Mouse (Mus musculus): Measurements from ENCODE around the gene Sema4c. TPM values are rescaled to one million over a fixed set of nuclear protein-coding genes. Genes with fewer than 3 reads are reported as not detected.
A peak's percentile ranks its signal among the peaks of the same experiment; 100 is the strongest.

Sema4c gene
- polyA plus RNA-seq, 1 experiment from 2014 or later: 2.3 TPM

GRCm38 (mm10) chr1:36566425-36566824, 8.3 kb upstream of the Sema4c start:
- Histone ChIP-seq H3K9me3 (ENCODE audit: control insufficient read depth, low read length) (no peaks in the 10 kb centered on the region), H3K4me1 (ENCODE audit: control insufficient read depth, insufficient read depth, low read length) (peaks cover 29% of the 10 kb centered on the region), H3K27ac (replicated peaks; ENCODE audit: low read depth, low read length) (no peak overlapping the region), H3K4me2 (ENCODE audit: low read depth, low read length) (no peak overlapping the region), H3K9ac (ENCODE audit: low read depth, low read length) (no peak overlapping the region), H3K36me3 (ENCODE audit: control insufficient read depth, insufficient read depth, low read length) (no peaks in the 10 kb centered on the region), H3K4me3 (ENCODE audit: low read depth, low read length) (no peak overlapping the region), H3K27me3 (replicated peaks; ENCODE audit: control insufficient read depth, insufficient read depth, low read length) (no peaks in the 10 kb centered on the region)
- no peak for DNase-seq (ENCODE audit: low spot score)
- no peak for ATAC-seq (ENCODE audit: low read depth)
- 13% methylated on average over 2 of the region's 2 CpGs for WGBS

GRCm38 (mm10) chr1:36564101-36564500, 6.0 kb upstream of the Sema4c start:
- DNase-seq (ENCODE audit: low spot score): no peak
- no peaks in the 10 kb centered on the region for H3K9me3 ChIP-seq (ENCODE audit: control insufficient read depth, low read length)
- H3K4me2 ChIP-seq (ENCODE audit: low read depth, low read length): no peak overlapping the region
- no peaks in the 10 kb centered on the region for H3K27me3 ChIP-seq (replicated peaks; ENCODE audit: control insufficient read depth, insufficient read depth, low read length)
- H3K27ac ChIP-seq (replicated peaks; ENCODE audit: low read depth, low read length): no peak overlapping the region
- 85% methylated on average over 6 of the region's 6 CpGs for WGBS
- no peak for ATAC-seq (ENCODE audit: low read depth)
- no peak overlapping the region for H3K4me3 ChIP-seq (ENCODE audit: low read depth, low read length)
- no peaks in the 10 kb centered on the region for H3K36me3 ChIP-seq (ENCODE audit: control insufficient read depth, insufficient read depth, low read length)
- 0 out of 2 replicates have a peak overlapping the region, but pooled peaks have one; percentile 25 for H3K9ac ChIP-seq (ENCODE audit: low read depth, low read length)
- peaks cover 28% of the 10 kb centered on the region for H3K4me1 ChIP-seq (ENCODE audit: control insufficient read depth, insufficient read depth, low read length)

GRCm38 (mm10) chr1:36563632-36564031, 5.5 kb upstream of the Sema4c start:
- no peak overlapping the region for H3K4me3 ChIP-seq (ENCODE audit: low read depth, low read length)
- 74% methylated on average over 4 of the region's 4 CpGs for WGBS
- H3K4me2 ChIP-seq (ENCODE audit: low read depth, low read length): no peak overlapping the region
- H3K27me3 ChIP-seq (replicated peaks; ENCODE audit: control insufficient read depth, insufficient read depth, low read length): no peaks in the 10 kb centered on the region
- H3K4me1 ChIP-seq (ENCODE audit: control insufficient read depth, insufficient read depth, low read length): peaks cover 28% of the 10 kb centered on the region
- no peak overlapping the region for H3K9ac ChIP-seq (ENCODE audit: low read depth, low read length)
- no peaks in the 10 kb centered on the region for H3K36me3 ChIP-seq (ENCODE audit: control insufficient read depth, insufficient read depth, low read length)
- H3K27ac ChIP-seq (replicated peaks; ENCODE audit: low read depth, low read length): no peak overlapping the region
- ATAC-seq (ENCODE audit: low read depth): no peak
- no peaks in the 10 kb centered on the region for H3K9me3 ChIP-seq (ENCODE audit: control insufficient read depth, low read length)
- no peak for DNase-seq (ENCODE audit: low spot score)

- ATAC-seq (ENCODE audit: low read depth): no peak
- no peak overlapping the region for H3K4me2 ChIP-seq (ENCODE audit: low read depth, low read length)
- no peak overlapping the region for H3K27ac ChIP-seq (replicated peaks; ENCODE audit: low read depth, low read length)
- H3K4me3 ChIP-seq (ENCODE audit: low read depth, low read length): no peak overlapping the region
- DNase-seq (ENCODE audit: low spot score): no peak
- H3K4me1 ChIP-seq (ENCODE audit: control insufficient read depth, insufficient read depth, low read length): peaks cover 26% of the 10 kb centered on the region
- no peak overlapping the region for H3K9ac ChIP-seq (ENCODE audit: low read depth, low read length)
- no peaks in the 10 kb centered on the region for H3K9me3 ChIP-seq (ENCODE audit: control insufficient read depth, low read length)
- WGBS: 40% methylated on average over 1 of the region's 2 CpGs
- H3K36me3 ChIP-seq (ENCODE audit: control insufficient read depth, insufficient read depth, low read length): no peaks in the 10 kb centered on the region
- no peaks in the 10 kb centered on the region for H3K27me3 ChIP-seq (replicated peaks; ENCODE audit: control insufficient read depth, insufficient read depth, low read length)
These were observed 5.0 kb upstream of the Sema4c start for GRCm38 (mm10) chr1:36563197-36563596.

GRCm38 (mm10) chr1:36562388-36562787, 4.2 kb upstream of the Sema4c start:
- H3K27me3 ChIP-seq (replicated peaks; ENCODE audit: control insufficient read depth, insufficient read depth, low read length): no peaks in the 10 kb centered on the region
- no peak overlapping the region for H3K4me2 ChIP-seq (ENCODE audit: low read depth, low read length)
- H3K4me3 ChIP-seq (ENCODE audit: low read depth, low read length): no peak overlapping the region
- no peak for DNase-seq (ENCODE audit: low spot score)
- H3K9ac ChIP-seq (ENCODE audit: low read depth, low read length): no peak overlapping the region
- WGBS: 82% methylated on average over 4 of the region's 4 CpGs
- H3K9me3 ChIP-seq (ENCODE audit: control insufficient read depth, low read length): no peaks in the 10 kb centered on the region
- H3K4me1 ChIP-seq (ENCODE audit: control insufficient read depth, insufficient read depth, low read length): peaks cover 22% of the 10 kb centered on the region; the same call in 1 of the 2 replicates
- no peak for ATAC-seq (ENCODE audit: low read depth)
- no peak overlapping the region for H3K27ac ChIP-seq (replicated peaks; ENCODE audit: low read depth, low read length)
- H3K36me3 ChIP-seq (ENCODE audit: control insufficient read depth, insufficient read depth, low read length): no peaks in the 10 kb centered on the region

- H3K4me3 ChIP-seq (ENCODE audit: low read depth, low read length): no peak overlapping the region
- H3K36me3 ChIP-seq (ENCODE audit: control insufficient read depth, insufficient read depth, low read length): no peaks in the 10 kb centered on the region
- ATAC-seq (ENCODE audit: low read depth) (no peak), DNase-seq (ENCODE audit: low spot score) (no peak)
- no peak overlapping the region for H3K9ac ChIP-seq (ENCODE audit: low read depth, low read length)
- WGBS: 47% methylated on average over 6 of the region's 6 CpGs
- no peaks in the 10 kb centered on the region for H3K27me3 ChIP-seq (replicated peaks; ENCODE audit: control insufficient read depth, insufficient read depth, low read length)
- H3K9me3 ChIP-seq (ENCODE audit: control insufficient read depth, low read length): no peaks in the 10 kb centered on the region
- no peak overlapping the region for H3K27ac ChIP-seq (replicated peaks; ENCODE audit: low read depth, low read length)
- H3K4me1 ChIP-seq (ENCODE audit: control insufficient read depth, insufficient read depth, low read length): peaks cover 16% of the 10 kb centered on the region
- no peak overlapping the region for H3K4me2 ChIP-seq (ENCODE audit: low read depth, low read length)
These were observed 2.8 kb upstream of the Sema4c start for GRCm38 (mm10) chr1:36560903-36561302.

- ATAC-seq (ENCODE audit: low read depth): no peak
- Histone ChIP-seq H3K9ac (ENCODE audit: low read depth, low read length) (no peak overlapping the region), H3K4me1 (ENCODE audit: control insufficient read depth, insufficient read depth, low read length) (peaks cover 24% of the 10 kb centered on the region), H3K27ac (replicated peaks; ENCODE audit: low read depth, low read length) (no peak overlapping the region), H3K9me3 (ENCODE audit: control insufficient read depth, low read length) (no peaks in the 10 kb centered on the region), H3K36me3 (ENCODE audit: control insufficient read depth, insufficient read depth, low read length) (0 out of 2 replicates have a peak, but pooled peaks cover under 1% of the 10 kb centered on the region), H3K4me2 (ENCODE audit: low read depth, low read length) (0 out of 2 replicates have a peak overlapping the region, but pooled peaks have one; percentile 90), H3K4me3 (ENCODE audit: low read depth, low read length) (no peak overlapping the region), H3K27me3 (replicated peaks; ENCODE audit: control insufficient read depth, insufficient read depth, low read length) (no peaks in the 10 kb centered on the region)
- 43% methylated on average over 5 of the region's 5 CpGs for WGBS
- DNase-seq (ENCODE audit: low spot score): no peak
These were observed 1.7 kb upstream of the Sema4c start for GRCm38 (mm10) chr1:36559888-36560287.

- Histone ChIP-seq H3K36me3 (ENCODE audit: control insufficient read depth, insufficient read depth, low read length) (peaks cover 6% of the 10 kb centered on the region), H3K27me3 (replicated peaks; ENCODE audit: control insufficient read depth, insufficient read depth, low read length) (no peaks in the 10 kb centered on the region), H3K9me3 (ENCODE audit: control insufficient read depth, low read length) (no peaks in the 10 kb centered on the region), H3K4me3 (ENCODE audit: low read depth, low read length) (peak overlapping the region; percentile 96), H3K4me2 (ENCODE audit: low read depth, low read length) (peak overlapping the region; percentile 90), H3K4me1 (ENCODE audit: control insufficient read depth, insufficient read depth, low read length) (peaks cover 24% of the 10 kb centered on the region), H3K9ac (ENCODE audit: low read depth, low read length) (peak overlapping the region; percentile 97; the same call in 1 of the 2 replicates), H3K27ac (replicated peaks; ENCODE audit: low read depth, low read length) (no peak overlapping the region)
- 17% methylated on average over 4 of the region's 4 CpGs for WGBS
- DNase-seq (ENCODE audit: low spot score): no peak
- ATAC-seq (ENCODE audit: low read depth): no peak
These were observed 1.1 kb upstream of the Sema4c start for GRCm38 (mm10) chr1:36559256-36559655.

- WGBS: under 1% methylated on average over 18 of the region's 48 CpGs
- peak; percentile 95 for DNase-seq (ENCODE audit: low spot score)
- Histone ChIP-seq H3K4me1 (ENCODE audit: control insufficient read depth, insufficient read depth, low read length) (peaks cover 24% of the 10 kb centered on the region), H3K9ac (ENCODE audit: low read depth, low read length) (peak overlapping the region; percentile 97), H3K4me3 (ENCODE audit: low read depth, low read length) (peak overlapping the region; percentile 96), H3K36me3 (ENCODE audit: control insufficient read depth, insufficient read depth, low read length) (peaks cover 24% of the 10 kb centered on the region), H3K9me3 (ENCODE audit: control insufficient read depth, low read length) (no peaks in the 10 kb centered on the region), H3K27me3 (replicated peaks; ENCODE audit: control insufficient read depth, insufficient read depth, low read length) (no peaks in the 10 kb centered on the region), H3K4me2 (ENCODE audit: low read depth, low read length) (peak overlapping the region; percentile 90), H3K27ac (replicated peaks; ENCODE audit: low read depth, low read length) (peak overlapping the region; percentile 100)
- ATAC-seq (ENCODE audit: low read depth): peak; percentile 85
These were observed 615 bp downstream of the Sema4c start for GRCm38 (mm10) chr1:36557457-36558011.
